Mouse (Mus musculus) hindbrain, embryonic 16.5 days (tissue): ENCODE results near the gene Foxl1. TPM values are rescaled to one million over a fixed set of nuclear protein-coding genes. Genes with fewer than 3 reads are reported as not detected.
A peak's percentile ranks its signal among the peaks of the same experiment; 100 is the strongest.

Source experiments
- ATAC-seq: fragments of 200-750 bp; cut with Nextera tagmentation; 2 replicates; pipeline ENCODE4 v1.8.0; 2017; ENCODE audit warnings: moderate TSS enrichment, moderate library complexity
- H3K27ac ChIP-seq: fragments of 300-500 bp; sonication (generic); 2 replicates; pipeline ENCODE4 v1.5.1; 2014; ENCODE audit warnings: low read depth, mild to moderate bottlenecking, control low read depth, low read length, moderate library complexity
- H3K27me3 ChIP-seq: fragments of 300-500 bp; sonication (generic); replicated peaks from 2 replicates; pipeline ENCODE4 v1.6.1; 2014; ENCODE audit warnings: low read length; ENCODE audit not compliant: control insufficient read depth, insufficient read depth
- H3K36me3 ChIP-seq: fragments of 300-500 bp; sonication (generic); 2 replicates; pipeline ENCODE4 v1.6.1; 2014; ENCODE audit warnings: mild to moderate bottlenecking, low read length, moderate library complexity, mixed read lengths; ENCODE audit not compliant: control insufficient read depth, insufficient read depth
- H3K4me1 ChIP-seq: fragments of 300-500 bp; sonication (generic); 2 replicates; pipeline ENCODE4 v1.6.1; 2014; ENCODE audit warnings: low read depth, low read length; ENCODE audit not compliant: control insufficient read depth, insufficient read depth
- H3K4me2 ChIP-seq: fragments of 300-500 bp; sonication (generic); 2 replicates; pipeline ENCODE4 v1.6.1; 2014; ENCODE audit warnings: mild to moderate bottlenecking, low read length, control low read depth, moderate library complexity
- H3K4me3 ChIP-seq: fragments of 300-500 bp; sonication (generic); 2 replicates; pipeline ENCODE4 v1.5.1; 2014; ENCODE audit warnings: mild to moderate bottlenecking, low read length, control low read depth, moderate library complexity
- H3K9ac ChIP-seq: fragments of 300-500 bp; sonication (generic); 2 replicates; pipeline ENCODE4 v1.6.1; 2014; ENCODE audit warnings: low read depth, mild to moderate bottlenecking, control low read depth, low read length, moderate library complexity
- H3K9me3 ChIP-seq: fragments of 300-500 bp; sonication (generic); 2 replicates; pipeline ENCODE4 v1.6.1; 2014; ENCODE audit warnings: mild to moderate bottlenecking, low read length, moderate library complexity; ENCODE audit not compliant: control insufficient read depth
- WGBS: fragments of 180-500 bp; shearing (Covaris S2); extraction: QIAGEN DNeasy Blood & Tissue Kit; methylation state at CpG from one replicate; pipeline ENCODE4 v1.1.7; 2014; 5-methylcytosine and 5-hydroxymethylcytosine counted together
- polyA plus RNA-seq: library from polyadenylated mRNA; unstranded; fragments of >200 nt; fragmentation: Nextera tagmentation; extraction: Ambion mirVana; gene quantifications from 2 replicates; pipeline ENCODE4 v1.2.1, GENCODE M21; 2015

Foxl1 gene
- polyA plus RNA-seq, 1 experiment from 2014 or later, result 0.09 TPM

GRCm38 (mm10) chr8:121090716-121091115, 37.0 kb upstream of the Foxl1 start:
- H3K4me1 ChIP-seq, result no peaks in the 10 kb centered on the region
- WGBS, result 0% methylated on average over 1 of the region's 1 CpGs
- H3K9me3 ChIP-seq, result no peaks in the 10 kb centered on the region
- no peak overlapping the region for H3K4me2 ChIP-seq
- no peak overlapping the region for H3K9ac ChIP-seq
- H3K36me3 ChIP-seq, result no peaks in the 10 kb centered on the region
- no peak overlapping the region for H3K4me3 ChIP-seq
- no peak for ATAC-seq
- no peak overlapping the region for H3K27ac ChIP-seq
- H3K27me3 ChIP-seq, result peaks cover 79% of the 10 kb centered on the region

DNA sequence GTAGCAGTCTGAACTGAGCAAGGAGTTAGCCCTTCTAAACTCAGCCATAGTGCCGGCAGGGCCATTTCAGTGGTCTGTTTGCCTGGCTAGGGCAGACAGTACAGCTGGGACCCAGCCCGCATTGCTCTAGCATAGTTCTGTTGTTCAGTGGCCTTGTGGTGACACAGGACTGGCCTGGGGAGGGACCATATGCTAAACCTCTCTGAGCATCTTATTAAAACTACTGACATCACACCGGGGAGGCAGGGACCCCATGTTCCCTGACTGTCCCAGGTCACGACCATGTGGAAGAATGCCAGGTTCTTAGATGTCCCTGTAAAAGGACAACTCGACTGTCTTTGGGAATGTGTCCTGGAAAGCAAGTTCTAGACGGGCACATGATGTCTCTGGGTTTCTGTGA, 35.6 kb upstream of the Foxl1 start:
- H3K4me1 ChIP-seq, result no peaks in the 10 kb centered on the region
- 34% methylated on average over 6 of the region's 6 CpGs for WGBS
- peaks cover 64% of the 10 kb centered on the region for H3K27me3 ChIP-seq
- H3K4me3 ChIP-seq, result no peak overlapping the region
- H3K27ac ChIP-seq, result no peak overlapping the region
- ATAC-seq, result no peak
- H3K36me3 ChIP-seq, result peaks cover 3% of the 10 kb centered on the region; the same call in 1 of the 2 replicates
- H3K9ac ChIP-seq, result no peak overlapping the region
- no peak overlapping the region for H3K4me2 ChIP-seq
- no peaks in the 10 kb centered on the region for H3K9me3 ChIP-seq

- Histone ChIP-seq H3K36me3 (peaks cover 6% of the 10 kb centered on the region; the same call in 1 of the 2 replicates), H3K4me3 (no peak overlapping the region), H3K4me2 (no peak overlapping the region), H3K27me3 (peaks cover 61% of the 10 kb centered on the region), H3K4me1 (no peaks in the 10 kb centered on the region), H3K27ac (no peak overlapping the region), H3K9me3 (no peaks in the 10 kb centered on the region), H3K9ac (no peak overlapping the region)
- WGBS, result 4% methylated on average over 16 of the region's 16 CpGs
- peak; percentile 76 for ATAC-seq
Measured at GRCm38 (mm10) chr8:121092627-121093026, 35.1 kb upstream of the Foxl1 start.

- Histone ChIP-seq H3K27me3 (peaks cover 55% of the 10 kb centered on the region), H3K9ac (no peak overlapping the region), H3K4me3 (no peak overlapping the region), H3K36me3 (peaks cover 11% of the 10 kb centered on the region), H3K27ac (no peak overlapping the region), H3K9me3 (no peaks in the 10 kb centered on the region), H3K4me1 (no peaks in the 10 kb centered on the region), H3K4me2 (no peak overlapping the region)
- no peak for ATAC-seq
- WGBS, result 66% methylated on average over 6 of the region's 6 CpGs
Measured at GRCm38 (mm10) chr8:121093496-121093895, 34.2 kb upstream of the Foxl1 start.

DNA sequence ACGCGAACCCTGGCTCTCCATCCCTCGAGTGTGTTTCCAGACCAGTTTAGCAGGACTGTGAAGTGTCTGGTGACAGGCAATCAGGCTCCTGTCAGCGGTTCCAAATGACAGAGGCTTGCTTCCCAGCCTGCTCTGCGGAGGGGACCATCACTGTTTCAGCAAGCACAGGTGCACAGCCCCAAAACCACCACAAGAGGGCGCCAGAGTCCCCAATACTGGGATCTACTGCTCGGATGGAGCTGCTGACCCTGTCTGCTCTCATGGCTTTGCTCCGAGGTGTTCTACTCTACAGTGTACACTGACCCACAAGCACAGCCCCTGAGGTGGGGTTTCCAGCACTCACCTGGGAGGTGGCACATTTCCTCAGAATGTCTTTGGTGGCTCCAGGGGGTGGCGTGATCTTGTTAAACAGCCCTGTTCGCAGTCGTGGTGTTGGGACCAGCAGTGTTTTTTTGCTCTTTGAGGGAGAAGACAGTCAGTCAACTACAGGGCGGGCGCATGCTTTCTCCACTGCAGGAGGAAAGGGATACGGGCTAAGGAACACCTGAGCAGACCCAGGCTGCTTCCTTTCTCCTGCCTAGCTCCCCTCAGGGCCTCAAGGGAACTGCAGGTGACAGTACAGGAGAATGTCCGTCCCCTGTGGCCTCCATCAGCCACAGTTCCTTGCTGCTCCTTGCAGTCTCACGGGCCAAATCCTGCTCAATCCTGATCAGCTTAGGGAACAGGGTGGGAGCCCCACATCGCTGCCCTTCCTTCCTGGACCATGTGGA, 23.5 kb upstream of the Foxl1 start:
- H3K4me3 ChIP-seq, result no peak overlapping the region
- H3K9me3 ChIP-seq, result no peaks in the 10 kb centered on the region
- H3K9ac ChIP-seq, result no peak overlapping the region
- peaks cover 27% of the 10 kb centered on the region for H3K36me3 ChIP-seq
- no peak overlapping the region for H3K27ac ChIP-seq
- WGBS, result 51% methylated on average over 17 of the region's 17 CpGs
- H3K4me1 ChIP-seq, result peaks cover 11% of the 10 kb centered on the region
- no peaks in the 10 kb centered on the region for H3K27me3 ChIP-seq
- no peak overlapping the region for H3K4me2 ChIP-seq
- peak; percentile 15 for ATAC-seq

DNA sequence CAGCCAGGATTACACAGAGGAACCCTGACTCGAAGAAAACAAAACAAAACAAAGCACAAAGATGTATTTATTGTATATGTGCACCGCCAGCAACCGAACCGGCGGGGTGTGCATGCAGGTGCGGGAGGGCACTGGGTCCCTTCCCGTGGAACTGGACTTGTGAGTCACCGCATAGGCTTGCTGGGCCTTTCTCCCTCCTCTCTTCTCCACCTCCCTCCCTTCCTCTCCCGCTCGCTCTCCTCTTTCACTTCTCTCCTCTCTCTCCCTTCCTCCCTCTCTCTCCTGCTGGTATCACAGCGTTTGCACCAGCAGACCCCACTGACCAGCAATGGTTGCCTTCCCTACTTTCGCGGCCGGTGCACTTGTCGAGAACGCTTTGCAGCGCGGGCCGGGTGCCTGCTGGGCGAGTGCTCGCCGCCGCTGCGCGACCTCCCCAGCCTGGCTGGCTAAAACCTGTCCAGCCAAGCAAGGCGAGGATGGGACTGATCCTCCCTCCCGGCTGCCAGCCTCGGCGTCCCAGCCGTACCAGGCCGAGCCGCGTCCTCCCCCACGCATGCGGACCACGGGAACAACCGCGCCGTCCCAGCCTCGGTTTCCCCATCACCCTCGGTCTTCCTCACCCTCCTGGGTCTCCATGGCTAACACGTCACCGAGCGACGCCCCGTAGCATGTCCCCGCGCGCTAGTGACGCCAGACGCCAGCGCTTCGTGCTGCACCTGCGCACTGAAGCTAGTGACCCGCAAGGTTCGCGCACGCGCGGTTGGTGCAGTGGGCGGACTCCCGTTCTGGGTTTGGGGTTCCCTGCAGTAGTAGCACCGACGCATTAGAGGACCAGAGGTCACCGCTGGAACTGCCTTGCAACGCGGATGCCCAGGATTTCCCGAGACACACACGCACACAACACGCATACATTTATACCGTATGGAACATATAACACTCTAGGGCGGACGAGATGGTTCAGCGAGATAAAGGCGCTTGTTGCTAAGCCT, 19.8 kb upstream of the Foxl1 start, which contains the start of gene Mthfsd:
Mthfsd (minus strand) TSS at position 725 of the 989 bp plus-strand sequence.
- Histone ChIP-seq H3K27ac (peak within 1 kb of the TSS; percentile 90), H3K4me1 (peaks cover 11% of the 10 kb centered on the region), H3K4me3 (peak within 1 kb of the TSS; percentile 95), H3K4me2 (peak within 1 kb of the TSS; percentile 95), H3K36me3 (peaks cover 7% of the 10 kb centered on the region), H3K9ac (peak within 1 kb of the TSS; percentile 87), H3K27me3 (peaks cover 6% of the 10 kb centered on the region; the same call in 1 of the 2 replicates), H3K9me3 (no peaks in the 10 kb centered on the region)
- WGBS, result 2% methylated on average over 73 of the region's 75 CpGs
- ATAC-seq, result peak; percentile 95

- Histone ChIP-seq H3K4me1 (peaks cover 13% of the 10 kb centered on the region), H3K9ac (peak overlapping the region; percentile 87), H3K4me3 (peak overlapping the region; percentile 95), H3K36me3 (0 out of 2 replicates have a peak, but pooled peaks cover under 1% of the 10 kb centered on the region), H3K27me3 (peaks cover 9% of the 10 kb centered on the region), H3K9me3 (no peaks in the 10 kb centered on the region), H3K27ac (no peak overlapping the region), H3K4me2 (peak overlapping the region; percentile 95)
- no peak for ATAC-seq
- 13% methylated on average over 5 of the region's 5 CpGs for WGBS
Measured at GRCm38 (mm10) chr8:121108657-121109056, 19.1 kb upstream of the Foxl1 start.

DNA sequence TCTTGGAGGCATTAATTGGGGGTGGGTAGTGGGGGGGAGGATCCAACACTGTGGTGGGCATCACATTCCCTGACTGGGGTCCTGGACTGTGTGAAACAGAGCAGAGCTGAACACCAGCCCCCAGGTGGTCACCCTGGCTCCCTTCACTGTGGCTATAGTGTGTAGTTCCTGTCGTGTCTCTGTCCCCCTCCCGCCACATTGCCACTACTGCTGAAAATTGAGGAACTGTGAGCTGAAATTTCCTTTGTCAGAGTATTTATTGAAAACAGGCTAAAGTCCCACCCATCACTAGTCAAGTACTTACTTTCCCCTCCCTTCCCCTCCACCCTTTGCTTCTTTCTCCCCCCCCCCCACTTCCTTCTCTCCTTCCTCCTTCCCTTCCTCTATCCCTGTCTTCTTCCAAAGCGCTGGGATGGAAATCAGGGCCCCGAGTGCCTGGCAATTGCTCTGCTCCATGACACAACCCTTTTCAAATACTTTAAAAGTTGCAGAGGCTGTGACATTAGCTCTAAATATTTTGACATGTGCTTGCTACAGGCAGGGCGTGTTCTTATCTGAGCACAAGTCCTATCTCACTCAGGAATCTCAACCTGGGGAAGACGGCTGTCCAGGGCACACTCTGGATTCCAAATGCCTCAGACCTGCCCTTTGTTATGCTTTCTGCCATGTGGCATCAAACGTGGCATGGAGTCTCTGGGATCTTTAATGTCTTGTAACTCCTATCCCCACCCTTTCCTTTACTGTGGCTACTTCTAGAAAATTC, 16.4 kb upstream of the Foxl1 start:
- H3K4me3 ChIP-seq, result no peak overlapping the region
- no peak overlapping the region for H3K4me2 ChIP-seq
- H3K9ac ChIP-seq, result no peak overlapping the region
- ATAC-seq, result no peak
- H3K36me3 ChIP-seq, result no peaks in the 10 kb centered on the region
- WGBS, result 52% methylated on average over 7 of the region's 7 CpGs
- H3K27me3 ChIP-seq, result peaks cover 31% of the 10 kb centered on the region
- no peak overlapping the region for H3K27ac ChIP-seq
- H3K4me1 ChIP-seq, result peaks cover 16% of the 10 kb centered on the region
- no peaks in the 10 kb centered on the region for H3K9me3 ChIP-seq
